Mouse (Mus musculus) lung, embryonic 14.5 days (tissue): ENCODE results near the gene Anks1b. TPM values are rescaled to one million over a fixed set of nuclear protein-coding genes. Genes with fewer than 3 reads are reported as not detected.

Experiments
- ATAC-seq: fragments of 200-750 bp; cut with Nextera tagmentation; 2 replicates; pipeline ENCODE4 v1.8.0; 2017; ENCODE audit warnings: mild to moderate bottlenecking, moderate TSS enrichment, moderate library complexity; ENCODE audit not compliant: insufficient read depth
- DNase-seq: peaks from one replicate; pipeline ENCODE4 v3.0.0-alpha.2; 2015
- H3K27ac ChIP-seq: fragments of 300-500 bp; sonication (generic); 2 replicates; pipeline ENCODE4 v1.5.1; 2014; ENCODE audit warnings: low read depth, mild to moderate bottlenecking, moderate library complexity
- H3K27me3 ChIP-seq: fragments of 300-500 bp; sonication (generic); 2 replicates; pipeline ENCODE4 v1.6.1; 2014; ENCODE audit warnings: low read length, control low read depth; ENCODE audit not compliant: insufficient read depth
- H3K36me3 ChIP-seq: fragments of 300-500 bp; sonication (generic); 2 replicates; pipeline ENCODE4 v1.6.1; 2014; ENCODE audit warnings: control low read depth; ENCODE audit not compliant: insufficient read depth
- H3K4me1 ChIP-seq: fragments of 300-500 bp; sonication (generic); 2 replicates; pipeline ENCODE4 v1.6.1; 2014; ENCODE audit warnings: antibody characterized with exemption, control low read depth; ENCODE audit not compliant: insufficient read depth
- H3K4me2 ChIP-seq: fragments of 300-500 bp; sonication (generic); 2 replicates; pipeline ENCODE4 v1.6.1; 2014; ENCODE audit warnings: mild to moderate bottlenecking
- H3K4me3 ChIP-seq: fragments of 300-500 bp; sonication (generic); 2 replicates; pipeline ENCODE4 v1.5.1; 2014; ENCODE audit warnings: low read depth, low read length
- H3K9ac ChIP-seq: fragments of 300-500 bp; sonication (generic); 2 replicates; pipeline ENCODE4 v1.6.1; 2014
- H3K9me3 ChIP-seq: fragments of 300-500 bp; sonication (generic); 2 replicates; pipeline ENCODE4 v1.6.1; 2016; ENCODE audit warnings: low read depth, low read length, control low read depth
- CTCF ChIP-seq: IDR thresholded peaks from 2 replicates; pipeline ENCODE4 v1.5.1; 2016; ENCODE audit warnings: antibody characterized with exemption, low read depth
- WGBS: fragments of 180-500 bp; shearing (Covaris S2); extraction: QIAGEN DNeasy Blood & Tissue Kit; methylation state at CpG from one replicate; pipeline ENCODE4 v1.1.7; 2014; 5-methylcytosine and 5-hydroxymethylcytosine counted together
- polyA plus RNA-seq: library from polyadenylated mRNA; unstranded; fragments of >200 nt; fragmentation: Nextera tagmentation; extraction: Ambion mirVana; gene quantifications from 2 replicates; pipeline ENCODE4 v1.2.1, GENCODE M21; 2014

Gene Anks1b
- polyA plus RNA-seq, 1 experiment from 2014 or later: 1.2 TPM

- Histone ChIP-seq H3K27me3 (no peaks in the 10 kb centered on the region), H3K27ac (no peak overlapping the region), H3K4me1 (no peaks in the 10 kb centered on the region), H3K4me3 (no peak overlapping the region), H3K36me3 (no peaks in the 10 kb centered on the region), H3K9me3 (no peaks in the 10 kb centered on the region), H3K4me2 (no peak overlapping the region), H3K9ac (no peak overlapping the region)
- ATAC-seq: no peak
- WGBS: 61% methylated on average over 2 of the region's 2 CpGs
- no peak for DNase-seq
- TF ChIP-seq CTCF: no peak
Observed at GRCm38 (mm10) chr10:90738475-90738874, 865.2 kb downstream of the Anks1b start.

GRCm38 (mm10) chr10:90740956-90741355, 867.6 kb downstream of the Anks1b start:
- no peak overlapping the region for H3K27ac ChIP-seq
- no peaks in the 10 kb centered on the region for H3K27me3 ChIP-seq
- no peaks in the 10 kb centered on the region for H3K9me3 ChIP-seq
- no peak overlapping the region for H3K4me3 ChIP-seq
- DNase-seq (no peak), ATAC-seq (no peak)
- no peak for TF ChIP-seq CTCF
- WGBS: 79% methylated on average over 5 of the region's 5 CpGs
- H3K9ac ChIP-seq: no peak overlapping the region
- H3K4me1 ChIP-seq: no peaks in the 10 kb centered on the region
- no peaks in the 10 kb centered on the region for H3K36me3 ChIP-seq
- H3K4me2 ChIP-seq: no peak overlapping the region

- Histone ChIP-seq H3K4me2 (no peak overlapping the region), H3K9ac (no peak overlapping the region), H3K27me3 (no peaks in the 10 kb centered on the region), H3K4me1 (no peaks in the 10 kb centered on the region), H3K36me3 (no peaks in the 10 kb centered on the region), H3K27ac (no peak overlapping the region), H3K4me3 (no peak overlapping the region), H3K9me3 (no peaks in the 10 kb centered on the region)
- DNase-seq (no peak), ATAC-seq (no peak)
- WGBS: 64% methylated on average over 5 of the region's 5 CpGs
- TF ChIP-seq CTCF: no peak
Observed at GRCm38 (mm10) chr10:90751889-90752288, 878.6 kb downstream of the Anks1b start.

- 56% methylated on average over 9 of the region's 9 CpGs for WGBS
Observed at GRCm38 (mm10) chr10:90753106-90753505, 879.8 kb downstream of the Anks1b start.

GRCm38 (mm10) chr10:90757773-90758172, 884.5 kb downstream of the Anks1b start:
- Histone ChIP-seq H3K36me3 (no peaks in the 10 kb centered on the region), H3K9ac (no peak overlapping the region), H3K4me2 (no peak overlapping the region), H3K9me3 (no peaks in the 10 kb centered on the region), H3K27me3 (no peaks in the 10 kb centered on the region), H3K4me3 (no peak overlapping the region), H3K27ac (no peak overlapping the region), H3K4me1 (no peaks in the 10 kb centered on the region)
- TF ChIP-seq CTCF: no peak
- WGBS: 72% methylated on average over 4 of the region's 4 CpGs
- DNase-seq (no peak), ATAC-seq (no peak)

More at GRCm38 (mm10) chr10:90753106-90753505, 879.8 kb downstream of the Anks1b start:
- no peak overlapping the region for H3K4me3 ChIP-seq
- H3K27ac ChIP-seq: no peak overlapping the region
- no peaks in the 10 kb centered on the region for H3K4me1 ChIP-seq
- no peak for TF ChIP-seq CTCF
- H3K9ac ChIP-seq: no peak overlapping the region
- H3K27me3 ChIP-seq: no peaks in the 10 kb centered on the region
- H3K4me2 ChIP-seq: no peak overlapping the region
- DNase-seq: peak; percentile 48
- ATAC-seq: peak; percentile 44; the same call in 1 of the 2 replicates
- H3K36me3 ChIP-seq: no peaks in the 10 kb centered on the region
- no peaks in the 10 kb centered on the region for H3K9me3 ChIP-seq

GRCm38 (mm10) chr10:90759929-90760328, 886.6 kb downstream of the Anks1b start:
- ATAC-seq (no peak), DNase-seq (no peak)
- Histone ChIP-seq H3K4me3 (no peak overlapping the region), H3K4me1 (no peaks in the 10 kb centered on the region), H3K27ac (no peak overlapping the region), H3K9me3 (no peaks in the 10 kb centered on the region), H3K36me3 (no peaks in the 10 kb centered on the region), H3K9ac (no peak overlapping the region), H3K27me3 (no peaks in the 10 kb centered on the region), H3K4me2 (no peak overlapping the region)
- TF ChIP-seq CTCF: no peak
- WGBS: 72% methylated on average over 5 of the region's 5 CpGs

GRCm38 (mm10) chr10:90766261-90766660, 893.0 kb downstream of the Anks1b start:
- TF ChIP-seq CTCF: no peak
- Histone ChIP-seq H3K4me3 (no peak overlapping the region), H3K27ac (no peak overlapping the region), H3K9ac (no peak overlapping the region), H3K4me1 (no peaks in the 10 kb centered on the region), H3K9me3 (no peaks in the 10 kb centered on the region), H3K4me2 (no peak overlapping the region), H3K27me3 (no peaks in the 10 kb centered on the region), H3K36me3 (no peaks in the 10 kb centered on the region)
- WGBS: 50% methylated on average over 3 of the region's 3 CpGs
- DNase-seq (no peak), ATAC-seq (no peak)
